Mouse (Mus musculus) thymus, adult 2 months (tissue): Measurements from ENCODE around the gene Esr1. TPM values are rescaled to one million over a fixed set of nuclear protein-coding genes. Genes with fewer than 3 reads are reported as not detected.
A peak's percentile ranks its signal among the peaks of the same experiment; 100 is the strongest.
"Not testable (repeated sequence)": the region's sequence is repeated elsewhere in the genome, so short reads cannot be mapped to it uniquely, and the experiment has no call there.

Source experiments
- DNase-seq: peaks from one replicate; pipeline ENCODE4 v3.0.0; 2021
- H3K27ac ChIP-seq: fragments of 200-500 bp; 2 replicates; pipeline ENCODE4 v1.5.1; 2012; ENCODE audit warnings: low read length, control low read depth; ENCODE audit not compliant: control insufficient read depth, insufficient read depth
- H3K27me3 ChIP-seq: fragments of 200-500 bp; 2 replicates; pipeline ENCODE4 v1.6.1; 2012; ENCODE audit warnings: mild to moderate bottlenecking, low read length, moderate library complexity, mixed read lengths; ENCODE audit not compliant: control insufficient read depth, insufficient read depth
- H3K36me3 ChIP-seq: fragments of 200-500 bp; 2 replicates; pipeline ENCODE4 v1.6.1; 2012; ENCODE audit warnings: mild to moderate bottlenecking, low read length, moderate library complexity; ENCODE audit not compliant: control insufficient read depth, insufficient read depth
- H3K4me1 ChIP-seq: fragments of 200-500 bp; replicated peaks from 2 replicates; pipeline ENCODE4 v1.6.1; 2012; ENCODE audit warnings: low read length; ENCODE audit not compliant: control insufficient read depth, insufficient read depth
- H3K4me3 ChIP-seq: fragments of 200-500 bp; 2 replicates; pipeline ENCODE4 v1.5.1; 2012; ENCODE audit warnings: mild to moderate bottlenecking, low read length, control low read depth, moderate library complexity; ENCODE audit not compliant: control insufficient read depth, insufficient read depth
- CTCF ChIP-seq: fragments of 200-500 bp; IDR thresholded peaks from 2 replicates; pipeline ENCODE4 v1.5.1; 2012; ENCODE audit warnings: mild to moderate bottlenecking, control low read depth, low read length, moderate library complexity, borderline replicate concordance; ENCODE audit not compliant: control insufficient read depth, poor library complexity, insufficient read depth; ENCODE audit errors: extremely low read depth
- POLR2A ChIP-seq: fragments of 200-500 bp; IDR thresholded peaks from 2 replicates; pipeline ENCODE4 v1.6.1; 2012; ENCODE audit warnings: mild to moderate bottlenecking, low read length, control low read depth, moderate library complexity; ENCODE audit not compliant: control insufficient read depth, poor library complexity, insufficient read depth; ENCODE audit errors: extremely low read depth
- WGBS: fragments of 180-500 bp; shearing (Covaris S2); methylation state at CpG from one replicate; pipeline ENCODE4 v1.1.7; 2018; 5-methylcytosine and 5-hydroxymethylcytosine counted together
- polyA plus RNA-seq: library from polyadenylated mRNA; depleted of rRNA; stranded (reverse); fragments of >200 nt; gene quantifications from 2 replicates; pipeline ENCODE4 v1.2.3, GENCODE M21; 2012

The Esr1 gene
- polyA plus RNA-seq, 1 experiment: 3.4 TPM

DNA sequence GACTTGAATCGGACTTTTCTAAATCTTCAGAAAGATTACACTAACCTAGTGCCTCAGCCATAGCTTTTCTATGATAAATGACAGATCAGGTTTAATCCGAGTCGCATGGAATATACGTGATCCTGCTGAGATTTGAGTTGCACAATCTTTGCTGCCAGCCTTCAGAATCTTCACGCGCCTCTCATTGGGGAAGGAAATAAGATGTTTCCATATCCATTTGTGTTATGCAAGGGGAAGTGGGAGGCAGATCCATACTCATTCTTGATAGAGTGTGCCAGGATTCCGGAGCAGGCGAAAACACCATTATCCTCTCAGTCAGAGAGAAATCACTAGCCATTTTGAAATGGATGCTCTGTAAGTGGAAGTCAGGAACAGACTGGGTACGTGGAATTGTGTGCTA, 35.5 kb downstream of the Esr1 start:
- H3K36me3 ChIP-seq: no peaks in the 10 kb centered on the region
- H3K27ac ChIP-seq: no peak overlapping the region
- WGBS: 96% methylated on average over 9 of the region's 9 CpGs
- H3K4me3 ChIP-seq: no peak overlapping the region
- no peaks in the 10 kb centered on the region for H3K27me3 ChIP-seq
- DNase-seq: no peak
- H3K4me1 ChIP-seq: no peaks in the 10 kb centered on the region
- TF ChIP-seq CTCF (no peak), POLR2A (no peak)

- Histone ChIP-seq H3K4me1 (no peaks in the 10 kb centered on the region), H3K4me3 (no peak overlapping the region), H3K36me3 (no peaks in the 10 kb centered on the region), H3K27ac (no peak overlapping the region), H3K27me3 (no peaks in the 10 kb centered on the region)
- 95% methylated on average over 5 of the region's 5 CpGs for WGBS
- TF ChIP-seq POLR2A (no peak), CTCF (no peak)
- no peak for DNase-seq
These were observed 54.0 kb downstream of the Esr1 start for GRCm38 (mm10) chr10:4665380-4665779.

DNA sequence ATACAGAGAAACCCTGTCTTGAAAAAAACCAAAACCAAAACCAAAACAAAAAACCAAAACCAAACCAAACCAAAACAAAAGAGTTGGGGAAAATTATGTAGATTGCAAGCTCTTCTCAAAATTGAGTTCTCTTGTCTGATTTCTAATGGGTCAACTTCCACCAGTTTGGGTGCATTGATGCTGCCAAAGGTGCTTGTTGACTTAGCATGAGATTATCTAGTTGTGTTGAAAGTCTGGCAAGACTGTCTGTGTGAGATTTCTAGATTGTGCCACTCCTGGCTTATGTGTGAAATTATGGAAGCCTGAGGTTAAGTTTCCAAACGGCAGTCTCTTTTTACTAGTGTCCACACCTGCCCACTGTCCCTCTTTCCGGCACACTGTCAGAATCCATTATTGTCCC, 55.6 kb downstream of the Esr1 start:
- no peak for DNase-seq
- 89% methylated on average over 2 of the region's 2 CpGs for WGBS
- Histone ChIP-seq H3K27me3 (no peaks in the 10 kb centered on the region), H3K4me1 (no peaks in the 10 kb centered on the region), H3K36me3 (no peaks in the 10 kb centered on the region), H3K4me3 (no peak overlapping the region), H3K27ac (no peak overlapping the region)
- TF ChIP-seq CTCF (no peak), POLR2A (no peak)

DNA sequence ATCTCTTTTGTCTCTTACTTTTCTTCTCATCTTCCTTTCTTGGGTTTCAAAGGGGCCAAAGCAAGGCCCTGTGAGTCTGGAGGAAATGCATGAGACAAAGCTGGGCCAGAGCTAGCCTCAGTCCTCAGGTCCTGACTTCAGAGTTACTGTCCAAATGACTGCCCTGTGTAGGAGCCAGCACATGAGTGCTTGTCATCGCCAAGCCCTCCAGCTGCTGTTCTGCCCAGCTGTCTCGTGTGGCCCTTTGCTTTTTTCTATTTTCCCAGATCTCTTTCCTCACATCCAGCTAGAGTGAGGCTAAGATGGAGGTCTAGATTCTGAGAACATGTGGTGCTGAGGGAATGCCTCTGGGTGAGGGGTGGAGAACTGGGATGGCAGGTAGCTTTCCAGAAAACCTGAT, 58.7 kb downstream of the Esr1 start:
- WGBS: 95% methylated on average over 2 of the region's 2 CpGs
- TF ChIP-seq CTCF: no peak
- no peak for TF ChIP-seq POLR2A
- Histone ChIP-seq H3K4me3 (no peak overlapping the region), H3K27me3 (no peaks in the 10 kb centered on the region), H3K27ac (no peak overlapping the region), H3K36me3 (no peaks in the 10 kb centered on the region), H3K4me1 (no peaks in the 10 kb centered on the region)
- no peak for DNase-seq

GRCm38 (mm10) chr10:4671876-4672275, 60.5 kb downstream of the Esr1 start:
- Histone ChIP-seq H3K4me3 (no peak overlapping the region), H3K4me1 (no peaks in the 10 kb centered on the region), H3K27me3 (no peaks in the 10 kb centered on the region), H3K36me3 (no peaks in the 10 kb centered on the region), H3K27ac (no peak overlapping the region)
- DNase-seq: no peak
- 91% methylated on average over 3 of the region's 3 CpGs for WGBS
- TF ChIP-seq CTCF (no peak), POLR2A (no peak)

GRCm38 (mm10) chr10:4673311-4673816, 62.0 kb downstream of the Esr1 start:
- WGBS: 99% methylated on average over 4 of the region's 4 CpGs
- DNase-seq: no peak
- H3K4me1 ChIP-seq: no peaks in the 10 kb centered on the region
- H3K36me3 ChIP-seq: no peaks in the 10 kb centered on the region
- H3K4me3 ChIP-seq: no peak overlapping the region
- H3K27ac ChIP-seq: no peak overlapping the region
- TF ChIP-seq CTCF (no peak), POLR2A (no peak)
- H3K27me3 ChIP-seq: no peaks in the 10 kb centered on the region

DNA sequence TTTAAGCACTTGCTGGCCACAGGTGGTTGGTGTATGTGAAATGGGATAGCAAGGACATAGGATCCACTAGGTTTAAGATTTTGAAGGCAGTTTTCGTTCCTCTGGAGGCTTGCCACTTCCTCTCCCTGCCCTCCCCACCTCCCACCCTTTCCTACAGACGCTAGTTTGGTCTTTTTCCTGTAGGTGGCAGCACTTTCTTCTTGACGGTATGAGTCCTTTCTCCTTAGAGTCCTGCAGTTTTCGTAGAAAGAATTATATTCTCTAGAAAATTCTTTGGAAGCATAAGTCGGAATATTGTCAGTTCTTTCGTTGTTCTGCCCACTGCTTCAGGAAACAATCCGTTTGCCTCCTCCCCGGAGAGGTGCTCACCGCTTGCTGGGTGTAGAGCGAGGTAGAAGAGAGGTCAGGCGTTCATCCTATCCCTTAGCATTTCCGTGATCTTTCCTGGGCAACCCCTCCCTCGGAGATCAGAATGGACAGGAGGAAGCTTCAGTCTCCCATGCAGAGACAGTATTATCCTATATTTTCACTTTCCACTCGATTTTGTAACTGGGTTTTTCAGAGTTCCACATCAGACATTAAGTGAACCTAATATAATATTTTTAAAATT, 63.7 kb downstream of the Esr1 start:
- H3K4me1 ChIP-seq, H3K4me3 ChIP-seq, H3K27ac ChIP-seq, H3K36me3 ChIP-seq, H3K27me3 ChIP-seq: not testable (repeated sequence)
- 31% methylated on average over 14 of the region's 14 CpGs for WGBS
- peak; percentile 45 for DNase-seq
